Mouse (Mus musculus) embryonic facial prominence, embryonic 15.5 days (tissue): ENCODE data around the gene Usp39. TPM values are rescaled to one million over a fixed set of nuclear protein-coding genes. Genes with fewer than 3 reads are reported as not detected.

Experiments
- ATAC-seq: fragments of 200-750 bp; cut with Nextera tagmentation; 2 replicates; pipeline ENCODE4 v1.8.0; 2017; ENCODE audit warnings: low read depth, moderate TSS enrichment; ENCODE audit not compliant: insufficient number of reproducible peaks, low FRiP score, low TSS enrichment
- H3K27ac ChIP-seq: fragments of 300-500 bp; sonication (generic); replicated peaks from 2 replicates; pipeline ENCODE4 v1.5.1; 2015; ENCODE audit warnings: mild to moderate bottlenecking, inconsistent platforms
- H3K27me3 ChIP-seq: fragments of 300-500 bp; sonication (generic); 2 replicates; pipeline ENCODE4 v1.6.1; 2015; ENCODE audit warnings: inconsistent platforms
- H3K36me3 ChIP-seq: fragments of 300-500 bp; sonication (generic); 2 replicates; pipeline ENCODE4 v1.6.1; 2015; ENCODE audit warnings: mild to moderate bottlenecking, inconsistent platforms
- H3K4me1 ChIP-seq: fragments of 300-500 bp; sonication (generic); 2 replicates; pipeline ENCODE4 v1.6.1; 2015; ENCODE audit warnings: inconsistent platforms
- H3K4me2 ChIP-seq: fragments of 300-500 bp; sonication (generic); replicated peaks from 2 replicates; pipeline ENCODE4 v1.6.1; 2015; ENCODE audit warnings: mild to moderate bottlenecking, inconsistent platforms
- H3K4me3 ChIP-seq: fragments of 300-500 bp; sonication (generic); replicated peaks from 2 replicates; pipeline ENCODE4 v1.5.1; 2015; ENCODE audit warnings: mild to moderate bottlenecking, inconsistent platforms
- H3K9ac ChIP-seq: fragments of 300-500 bp; sonication (generic); 2 replicates; pipeline ENCODE4 v1.6.1; 2015; ENCODE audit warnings: inconsistent platforms
- H3K9me3 ChIP-seq: fragments of 300-500 bp; sonication (generic); replicated peaks from 2 replicates; pipeline ENCODE4 v1.6.1; 2016; ENCODE audit warnings: inconsistent platforms
- WGBS: fragments of 180-500 bp; shearing (Covaris S2); methylation state at CpG from one replicate; pipeline ENCODE4 v1.1.7; 2015; 5-methylcytosine and 5-hydroxymethylcytosine counted together
- polyA plus RNA-seq: library from polyadenylated mRNA; unstranded; fragments of >200 nt; fragmentation: Nextera tagmentation; extraction: Ambion mirVana; gene quantifications from 2 replicates; pipeline ENCODE4 v1.2.1, GENCODE M21; 2015

Gene Usp39
- polyA plus RNA-seq, 1 experiment from 2014 or later = 39.5 TPM

GRCm38 (mm10) chr6:72370091-72370490 is 25.1 kb upstream of the Usp39 start:
- H3K4me2 ChIP-seq = no peak overlapping the region
- peaks cover 17% of the 10 kb centered on the region for H3K4me1 ChIP-seq
- no peak overlapping the region for H3K9ac ChIP-seq
- ATAC-seq = no peak
- no peaks in the 10 kb centered on the region for H3K36me3 ChIP-seq
- no peak overlapping the region for H3K4me3 ChIP-seq
- H3K27me3 ChIP-seq = no peaks in the 10 kb centered on the region
- WGBS = 82% methylated on average over 12 of the region's 12 CpGs
- no peak overlapping the region for H3K27ac ChIP-seq
- H3K9me3 ChIP-seq = no peaks in the 10 kb centered on the region

- no peak overlapping the region for H3K9ac ChIP-seq
- no peaks in the 10 kb centered on the region for H3K36me3 ChIP-seq
- H3K9me3 ChIP-seq = no peaks in the 10 kb centered on the region
- no peak overlapping the region for H3K4me3 ChIP-seq
- H3K4me1 ChIP-seq = peaks cover 17% of the 10 kb centered on the region
- 76% methylated on average over 4 of the region's 4 CpGs for WGBS
- no peak overlapping the region for H3K4me2 ChIP-seq
- H3K27me3 ChIP-seq = no peaks in the 10 kb centered on the region
- no peak overlapping the region for H3K27ac ChIP-seq
- no peak for ATAC-seq
These were observed 24.6 kb upstream of the Usp39 start for GRCm38 (mm10) chr6:72369557-72369956.

GRCm38 (mm10) chr6:72367460-72367974 is 22.5 kb upstream of the Usp39 start:
- H3K4me1 ChIP-seq = peaks cover 12% of the 10 kb centered on the region
- ATAC-seq = no peak
- no peak overlapping the region for H3K4me3 ChIP-seq
- H3K36me3 ChIP-seq = no peaks in the 10 kb centered on the region
- H3K9me3 ChIP-seq = no peaks in the 10 kb centered on the region
- no peak overlapping the region for H3K27ac ChIP-seq
- no peak overlapping the region for H3K9ac ChIP-seq
- WGBS = 71% methylated on average over 4 of the region's 4 CpGs
- H3K27me3 ChIP-seq = no peaks in the 10 kb centered on the region
- H3K4me2 ChIP-seq = no peak overlapping the region

DNA sequence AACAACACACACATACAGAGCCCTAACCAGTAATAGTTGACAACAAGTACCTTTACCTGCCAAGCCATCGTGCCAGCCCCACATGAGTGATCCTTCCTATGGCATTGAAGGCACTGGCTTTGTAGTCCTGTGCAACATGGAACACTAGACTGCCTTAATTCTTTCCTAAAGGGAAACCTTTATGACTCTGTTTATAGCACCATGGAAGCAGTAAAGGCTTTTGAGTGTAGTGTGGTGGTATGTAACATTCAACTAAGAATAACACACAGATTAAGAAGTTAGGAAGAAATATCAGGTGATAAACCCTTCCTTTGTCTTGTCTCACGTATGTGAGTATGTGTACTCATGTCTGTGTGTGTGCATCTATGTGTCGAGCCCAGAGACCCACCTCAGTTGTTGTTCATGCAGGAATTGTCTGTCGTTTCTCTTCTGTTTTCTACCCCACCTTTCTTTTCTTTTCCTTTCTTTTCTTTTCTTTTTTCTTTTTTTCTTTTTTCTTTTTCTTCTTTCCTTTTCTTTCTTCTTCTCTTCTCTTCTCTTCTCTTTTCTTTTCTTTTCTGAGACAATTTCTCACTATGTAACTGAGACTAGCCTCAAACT is 22.0 kb upstream of the Usp39 start, which contains the start of gene Rnf181:
Gene Rnf181, minus strand, starts transcription at position 113 of the 600 bp plus-strand sequence.
- Histone ChIP-seq H3K36me3 (no peaks in the 10 kb centered on the region), H3K9me3 (no peaks in the 10 kb centered on the region), H3K27ac (no peak within 1 kb of the TSS), H3K27me3 (no peaks in the 10 kb centered on the region), H3K9ac (no peak within 1 kb of the TSS), H3K4me2 (no peak within 1 kb of the TSS), H3K4me1 (peaks cover 12% of the 10 kb centered on the region), H3K4me3 (no peak within 1 kb of the TSS)
- no peak for ATAC-seq
- 76% methylated on average over 4 of the region's 4 CpGs for WGBS

GRCm38 (mm10) chr6:72366304-72366703 is 21.3 kb upstream of the Usp39 start:
- 77% methylated on average over 3 of the region's 3 CpGs for WGBS

GRCm38 (mm10) chr6:72364985-72365384 is 20.0 kb upstream of the Usp39 start:
- Histone ChIP-seq H3K36me3 (peaks cover 6% of the 10 kb centered on the region), H3K27ac (no peak overlapping the region), H3K9me3 (no peaks in the 10 kb centered on the region), H3K4me3 (no peak overlapping the region), H3K9ac (no peak overlapping the region), H3K4me1 (peaks cover 20% of the 10 kb centered on the region), H3K27me3 (no peaks in the 10 kb centered on the region), H3K4me2 (no peak overlapping the region)
- no peak for ATAC-seq
- 67% methylated on average over 6 of the region's 6 CpGs for WGBS

More at GRCm38 (mm10) chr6:72366304-72366703, 21.3 kb upstream of the Usp39 start:
- no peak for ATAC-seq
- H3K4me1 ChIP-seq = peaks cover 14% of the 10 kb centered on the region
- H3K9me3 ChIP-seq = no peaks in the 10 kb centered on the region
- H3K4me2 ChIP-seq = no peak overlapping the region
- H3K36me3 ChIP-seq = no peaks in the 10 kb centered on the region
- no peaks in the 10 kb centered on the region for H3K27me3 ChIP-seq
- no peak overlapping the region for H3K27ac ChIP-seq
- H3K4me3 ChIP-seq = no peak overlapping the region
- H3K9ac ChIP-seq = no peak overlapping the region

GRCm38 (mm10) chr6:72364009-72364408 is 19.0 kb upstream of the Usp39 start:
- Histone ChIP-seq H3K4me3 (no peak overlapping the region), H3K9ac (no peak overlapping the region), H3K27me3 (no peaks in the 10 kb centered on the region), H3K36me3 (peaks cover 11% of the 10 kb centered on the region), H3K9me3 (no peaks in the 10 kb centered on the region), H3K4me1 (peaks cover 17% of the 10 kb centered on the region), H3K4me2 (no peak overlapping the region), H3K27ac (no peak overlapping the region)
- ATAC-seq = no peak
- WGBS = 44% methylated on average over 7 of the region's 7 CpGs

GRCm38 (mm10) chr6:72362132-72363028 is 17.4 kb upstream of the Usp39 start:
- H3K36me3 ChIP-seq = peaks cover 16% of the 10 kb centered on the region
- no peaks in the 10 kb centered on the region for H3K9me3 ChIP-seq
- peak overlapping the region; percentile 89 for H3K4me3 ChIP-seq
- WGBS = under 1% methylated on average over 42 of the region's 42 CpGs
- ATAC-seq = peak; percentile 99
- peak overlapping the region; percentile 72 for H3K4me2 ChIP-seq
- H3K27me3 ChIP-seq = no peaks in the 10 kb centered on the region
- peak overlapping the region; percentile 91 for H3K27ac ChIP-seq
- H3K9ac ChIP-seq = peak overlapping the region; percentile 64
- peaks cover 21% of the 10 kb centered on the region for H3K4me1 ChIP-seq

DNA sequence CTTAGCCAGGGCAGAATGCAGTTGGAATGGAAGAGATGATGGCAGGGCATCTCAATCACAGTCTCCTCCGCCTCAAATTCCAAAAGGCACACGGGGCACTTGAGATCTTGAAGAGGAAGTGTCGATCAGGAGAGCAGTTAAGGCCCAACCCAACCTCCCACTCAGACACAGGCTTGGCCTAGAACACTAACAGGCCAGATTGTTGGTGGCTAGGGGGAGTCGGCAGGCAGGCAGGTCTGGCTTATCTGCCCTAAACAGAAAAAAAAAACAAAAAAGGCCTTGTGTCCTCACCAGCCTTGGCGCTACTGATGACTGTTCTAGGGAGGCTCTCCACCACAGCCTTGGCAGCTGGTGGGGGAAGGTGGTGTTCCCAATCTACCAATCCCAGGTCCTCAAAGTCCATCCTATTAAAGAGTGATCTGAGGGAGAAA is 16.2 kb upstream of the Usp39 start:
- H3K4me3 ChIP-seq = peak overlapping the region; percentile 89
- 0 out of 2 replicates have a peak overlapping the region, but pooled peaks have one; percentile 64 for H3K9ac ChIP-seq
- H3K36me3 ChIP-seq = peaks cover 16% of the 10 kb centered on the region
- H3K27me3 ChIP-seq = no peaks in the 10 kb centered on the region
- no peak overlapping the region for H3K27ac ChIP-seq
- peaks cover 34% of the 10 kb centered on the region for H3K4me1 ChIP-seq
- no peaks in the 10 kb centered on the region for H3K9me3 ChIP-seq
- peak overlapping the region; percentile 72 for H3K4me2 ChIP-seq
- 58% methylated on average over 5 of the region's 5 CpGs for WGBS
- no peak for ATAC-seq

- Histone ChIP-seq H3K9me3 (no peaks in the 10 kb centered on the region), H3K27ac (no peak overlapping the region), H3K4me3 (0 out of 2 replicates have a peak overlapping the region, but pooled peaks have one; percentile 7), H3K9ac (no peak overlapping the region), H3K27me3 (no peaks in the 10 kb centered on the region), H3K4me1 (peaks cover 38% of the 10 kb centered on the region), H3K4me2 (no peak overlapping the region), H3K36me3 (peaks cover 16% of the 10 kb centered on the region)
- WGBS = 80% methylated on average over 7 of the region's 7 CpGs
- no peak for ATAC-seq
These were observed 15.6 kb upstream of the Usp39 start for GRCm38 (mm10) chr6:72360599-72360935.

GRCm38 (mm10) chr6:72359891-72360598 is 15.1 kb upstream of the Usp39 start:
- Histone ChIP-seq H3K9ac (no peak overlapping the region), H3K4me3 (no peak overlapping the region), H3K27ac (no peak overlapping the region), H3K4me2 (no peak overlapping the region), H3K4me1 (peaks cover 39% of the 10 kb centered on the region), H3K36me3 (peaks cover 16% of the 10 kb centered on the region), H3K9me3 (no peaks in the 10 kb centered on the region), H3K27me3 (no peaks in the 10 kb centered on the region)
- ATAC-seq = no peak
- WGBS = 79% methylated on average over 11 of the region's 11 CpGs
